Mouse (Mus musculus) C2C12 (cell line): ENCODE data around the gene Slc17a5. TPM values are rescaled to one million over a fixed set of nuclear protein-coding genes. Genes with fewer than 3 reads are reported as not detected.

Source experiments
- H3K27me3 ChIP-seq: one replicate; pipeline ENCODE4 v1.6.1; 2011; ENCODE audit not compliant: control insufficient read depth, insufficient read depth, insufficient read length
- H3K36me3 ChIP-seq: one replicate; pipeline ENCODE4 v1.6.1; 2011; ENCODE audit not compliant: control insufficient read depth, insufficient read depth
- H3K4me3 ChIP-seq: one replicate; pipeline ENCODE4 v1.5.1; 2011; ENCODE audit warnings: mild to moderate bottlenecking, control low read depth; ENCODE audit not compliant: poor library complexity, insufficient read depth, severe bottlenecking
- H3K79me2 ChIP-seq: one replicate; pipeline ENCODE4 v1.6.1; 2011; ENCODE audit not compliant: control insufficient read depth, insufficient read depth
- H3K79me3 ChIP-seq: one replicate; pipeline ENCODE4 v1.6.1; 2011; ENCODE audit warnings: low read depth, control low read depth
- H3ac ChIP-seq: one replicate; pipeline ENCODE3; 2011; ENCODE audit warnings: low read depth; ENCODE audit not compliant: control insufficient read depth, insufficient read length
- CEBPB ChIP-seq: IDR thresholded peaks from one replicate; pipeline ENCODE4 v1.6.1; 2011; ENCODE audit warnings: low read depth, mild to moderate bottlenecking, control low read depth, moderate library complexity
- CTCF ChIP-seq: IDR thresholded peaks from one replicate; pipeline ENCODE4 v1.5.1; 2011; ENCODE audit not compliant: control insufficient read depth, insufficient read depth, insufficient read length
- FOSL1 ChIP-seq: IDR thresholded peaks from one replicate; pipeline ENCODE4 v1.8.0; 2011; ENCODE audit warnings: mild to moderate bottlenecking, low read length; ENCODE audit not compliant: poor library complexity, insufficient read depth, severe bottlenecking
- MAX ChIP-seq: IDR thresholded peaks from one replicate; pipeline ENCODE4 v1.6.1; 2011; ENCODE audit warnings: mild to moderate bottlenecking, control low read depth
- MYOD1 ChIP-seq: IDR thresholded peaks from one replicate; pipeline ENCODE4 v1.6.1; 2011; ENCODE audit warnings: low read depth; ENCODE audit not compliant: control insufficient read depth, insufficient read length
- MYOG ChIP-seq: IDR thresholded peaks from one replicate; pipeline ENCODE4 v1.6.1; 2011; ENCODE audit not compliant: control insufficient read depth, insufficient read length; ENCODE audit errors: extremely low read depth
- USF1 ChIP-seq: IDR thresholded peaks from one replicate; pipeline ENCODE4 v1.6.1; 2011; ENCODE audit warnings: low read depth, mild to moderate bottlenecking, control low read depth, moderate library complexity
- long read RNA-seq, 2 experiments: library from polyadenylated mRNA; unstranded; transcript quantifications; one replicate each; pipeline ENCODE4 v2.0.0; 2019 to 2020
- polyA plus RNA-seq: library from polyadenylated mRNA; unstranded; fragments of >200 nt; fragmentation: generic; extraction: Trizol; gene quantifications from one replicate; pipeline ENCODE4 v1.2.1, GENCODE M21; 2012; ENCODE audit warnings: missing spikeins

The Slc17a5 gene
- 3.7 TPM for polyA plus RNA-seq
- long read RNA-seq, experiment 1, transcript Slc17a5-201 (11 exons, 3,236 nt): major isoform, 7 of 12 reads
- long read RNA-seq, experiment 1, partial matches to known transcripts: 1 of 12 reads
- long read RNA-seq, experiment 1, other reads (novel, unspliced or antisense): 4 of 12 reads
- long read RNA-seq, experiment 2, transcript Slc17a5-201 (11 exons, 3,236 nt): major isoform, 16 of 29 reads
- long read RNA-seq, experiment 2, partial matches to known transcripts: 2 of 29 reads
- long read RNA-seq, experiment 2, other reads (novel, unspliced or antisense): 11 of 29 reads

- Histone ChIP-seq H3ac (peak within 1 kb of the TSS; percentile 86), H3K36me3 (no peaks in the 10 kb centered on the region), H3K79me3 (no peaks in the 10 kb centered on the region), H3K4me3 (peak within 1 kb of the TSS; percentile 49), H3K27me3 (no peaks in the 10 kb centered on the region), H3K79me2 (no peaks in the 10 kb centered on the region)
- TF ChIP-seq MYOD1 (no peak), MAX (peak; percentile 67)
These were observed at the start of gene Slc17a5 for GRCm38 (mm10) chr9:78587914-78588313. TSS of gene Slc17a5 (minus strand) at chr9:78588041.

- H3K27me3 ChIP-seq: no peaks in the 10 kb centered on the region
- no peaks in the 10 kb centered on the region for H3K79me3 ChIP-seq
- no peak overlapping the region for H3K4me3 ChIP-seq
- TF ChIP-seq MYOD1 (peak; percentile 13), MYOG (no peak), MAX (peak; percentile 71), FOSL1 (peak; percentile 60), USF1 (no peak), CEBPB (peak; percentile 24), CTCF (no peak)
- no peaks in the 10 kb centered on the region for H3K79me2 ChIP-seq
- H3K36me3 ChIP-seq: peaks cover 13% of the 10 kb centered on the region
- H3ac ChIP-seq: no peak overlapping the region
These were observed 46.1 kb upstream of the Slc17a5 start for GRCm38 (mm10) chr9:78633976-78634375.

- TF ChIP-seq FOSL1 (no peak), CTCF (no peak), CEBPB (no peak)
These were observed 44.1 kb upstream of the Slc17a5 start for GRCm38 (mm10) chr9:78631755-78632434.

GRCm38 (mm10) chr9:78629991-78630390, 42.1 kb upstream of the Slc17a5 start:
- H3K36me3 ChIP-seq: no peaks in the 10 kb centered on the region
- no peaks in the 10 kb centered on the region for H3K79me3 ChIP-seq
- no peak overlapping the region for H3ac ChIP-seq
- H3K27me3 ChIP-seq: no peaks in the 10 kb centered on the region
- TF ChIP-seq CTCF (no peak), FOSL1 (no peak), MYOD1 (no peak), MYOG (no peak)
- H3K4me3 ChIP-seq: no peak overlapping the region
- H3K79me2 ChIP-seq: no peaks in the 10 kb centered on the region

More at GRCm38 (mm10) chr9:78631755-78632434, 44.1 kb upstream of the Slc17a5 start:
- H3K4me3 ChIP-seq: no peak overlapping the region
- H3K79me3 ChIP-seq: no peaks in the 10 kb centered on the region
- peaks cover 6% of the 10 kb centered on the region for H3K36me3 ChIP-seq
- no peaks in the 10 kb centered on the region for H3K79me2 ChIP-seq
- no peaks in the 10 kb centered on the region for H3K27me3 ChIP-seq
- H3ac ChIP-seq: no peak overlapping the region

- Histone ChIP-seq H3K27me3 (no peaks in the 10 kb centered on the region), H3K79me3 (peaks cover 1% of the 10 kb centered on the region), H3K36me3 (no peaks in the 10 kb centered on the region), H3ac (no peak overlapping the region), H3K4me3 (no peak overlapping the region), H3K79me2 (no peaks in the 10 kb centered on the region)
- TF ChIP-seq MAX (peak; percentile 71), MYOD1 (no peak), FOSL1 (peak; percentile 97)
These were observed 35.5 kb upstream of the Slc17a5 start for GRCm38 (mm10) chr9:78623301-78623747.

GRCm38 (mm10) chr9:78619285-78619684, 31.4 kb upstream of the Slc17a5 start:
- no peaks in the 10 kb centered on the region for H3K79me2 ChIP-seq
- H3K79me3 ChIP-seq: peaks cover 1% of the 10 kb centered on the region
- no peaks in the 10 kb centered on the region for H3K36me3 ChIP-seq
- H3K4me3 ChIP-seq: no peak overlapping the region
- H3K27me3 ChIP-seq: no peaks in the 10 kb centered on the region
- no peak for TF ChIP-seq FOSL1
- no peak for TF ChIP-seq MYOD1
- no peak for TF ChIP-seq MYOG
- TF ChIP-seq CEBPB: no peak
- no peak for TF ChIP-seq MAX
- TF ChIP-seq USF1: no peak
- TF ChIP-seq CTCF: no peak
- H3ac ChIP-seq: no peak overlapping the region
